Mouse (Mus musculus) kidney, adult 2 months (tissue): ENCODE measurements at regions not wholly inside any gene's neighbourhood (a gene's known extent, or its start where the extent isn't known, plus 50 kb on each side); places are given as distances from the start of the nearest gene placed in this dataset.

Experiments used
- CTCF ChIP-seq: fragments of 200-500 bp; conservative IDR thresholded peaks from 2 replicates; pipeline ENCODE4 v1.5.1; 2011; ENCODE audit warnings: low read depth, mild to moderate bottlenecking, control low read depth, low read length, moderate library complexity, mixed read lengths; ENCODE audit not compliant: insufficient read depth, insufficient read length
- POLR2A ChIP-seq: fragments of 200-500 bp; IDR thresholded peaks from one replicate; pipeline ENCODE4 v1.6.1; 2011; ENCODE audit warnings: low read depth, low read length, control low read depth

GRCm38 (mm10) chr9:71399346-71399745 is 86.4 kb downstream of the Polr2m start:
- TF ChIP-seq POLR2A: no peak
- no peak for TF ChIP-seq CTCF
